Mouse (Mus musculus): ENCODE measurements at regions not wholly inside any gene's neighbourhood (a gene's known extent, or its start where the extent isn't known, plus 50 kb on each side); places are given as distances from the start of the nearest gene placed in this dataset.

GRCm38 (mm10) chr2:92544364-92545151, 54.9 kb upstream of the Chst1 start:
- Histone ChIP-seq H3K27ac (no peak overlapping the region), H3K4me3 (no peak overlapping the region), H3K4me1 (0 out of 2 replicates have a peak, but pooled peaks cover 6% of the 10 kb centered on the region), H3K9me3 (replicated peaks) (no peaks in the 10 kb centered on the region), H3K4me2 (no peak overlapping the region), H3K27me3 (replicated peaks) (peaks cover 12% of the 10 kb centered on the region; the same call in 1 of the 2 replicates), H3K9ac (no peak overlapping the region), H3K36me3 (no peaks in the 10 kb centered on the region)
- ATAC-seq, result no peak
- 10% methylated on average over 15 of the region's 15 CpGs for WGBS (ENCODE audit: insufficient replicate concordance)

- H3K9me3 ChIP-seq (replicated peaks), result no peaks in the 10 kb centered on the region
- H3K27me3 ChIP-seq (replicated peaks), result peaks cover 9% of the 10 kb centered on the region; the same call in 1 of the 2 replicates
- no peaks in the 10 kb centered on the region for H3K36me3 ChIP-seq
- no peak overlapping the region for H3K4me3 ChIP-seq
- ATAC-seq, result no peak
- no peak overlapping the region for H3K4me2 ChIP-seq
- no peak overlapping the region for H3K27ac ChIP-seq
- H3K4me1 ChIP-seq, result no peaks in the 10 kb centered on the region
- H3K9ac ChIP-seq, result no peak overlapping the region
- WGBS (ENCODE audit: insufficient replicate concordance), result 44% methylated on average over 5 of the region's 5 CpGs
Observed at GRCm38 (mm10) chr2:92540841-92541240, 58.7 kb upstream of the Chst1 start.

GRCm38 (mm10) chr2:92531996-92532395, 67.5 kb upstream of the Chst1 start:
- Histone ChIP-seq H3K36me3 (no peaks in the 10 kb centered on the region), H3K4me2 (no peak overlapping the region), H3K4me3 (no peak overlapping the region), H3K9me3 (replicated peaks) (no peaks in the 10 kb centered on the region), H3K27me3 (replicated peaks) (peaks cover 26% of the 10 kb centered on the region), H3K27ac (no peak overlapping the region), H3K4me1 (no peaks in the 10 kb centered on the region), H3K9ac (no peak overlapping the region)
- ATAC-seq, result no peak
- WGBS (ENCODE audit: insufficient replicate concordance), result 49% methylated on average over 5 of the region's 5 CpGs

- WGBS (ENCODE audit: insufficient replicate concordance), result 69% methylated on average over 4 of the region's 4 CpGs
- Histone ChIP-seq H3K27ac (no peak overlapping the region), H3K4me1 (no peaks in the 10 kb centered on the region), H3K36me3 (no peaks in the 10 kb centered on the region), H3K9me3 (replicated peaks) (no peaks in the 10 kb centered on the region), H3K9ac (no peak overlapping the region), H3K27me3 (replicated peaks) (peaks cover 29% of the 10 kb centered on the region), H3K4me2 (no peak overlapping the region), H3K4me3 (no peak overlapping the region)
- ATAC-seq, result no peak
Observed at GRCm38 (mm10) chr2:92530677-92531076, 68.8 kb upstream of the Chst1 start.

GRCm38 (mm10) chr2:92529670-92530322, 69.5 kb upstream of the Slc35c1 start:
- Histone ChIP-seq H3K9ac (no peak overlapping the region), H3K27ac (no peak overlapping the region), H3K36me3 (no peaks in the 10 kb centered on the region), H3K9me3 (replicated peaks) (no peaks in the 10 kb centered on the region), H3K27me3 (replicated peaks) (peaks cover 29% of the 10 kb centered on the region), H3K4me3 (peak overlapping the region; percentile 24), H3K4me1 (no peaks in the 10 kb centered on the region), H3K4me2 (peak overlapping the region; percentile 56)
- 40% methylated on average over 14 of the region's 14 CpGs for WGBS (ENCODE audit: insufficient replicate concordance)
- no peak for ATAC-seq

GRCm38 (mm10) chr2:92529071-92529641, 68.8 kb upstream of the Slc35c1 start:
- Histone ChIP-seq H3K9ac (no peak overlapping the region), H3K27ac (no peak overlapping the region)
- peak; percentile 72; the same call in 1 of the 2 replicates for ATAC-seq

GRCm38 (mm10) chr2:92528119-92528830, 67.9 kb upstream of the Slc35c1 start:
- H3K9ac ChIP-seq, result no peak overlapping the region
- no peaks in the 10 kb centered on the region for H3K36me3 ChIP-seq
- H3K4me3 ChIP-seq, result no peak overlapping the region
- H3K27me3 ChIP-seq (replicated peaks), result peaks cover 29% of the 10 kb centered on the region
- no peaks in the 10 kb centered on the region for H3K4me1 ChIP-seq
- H3K4me2 ChIP-seq, result 0 out of 2 replicates have a peak overlapping the region, but pooled peaks have one; percentile 56
- 66% methylated on average over 6 of the region's 6 CpGs for WGBS (ENCODE audit: insufficient replicate concordance)
- ATAC-seq, result no peak
- H3K9me3 ChIP-seq (replicated peaks), result no peaks in the 10 kb centered on the region
- no peak overlapping the region for H3K27ac ChIP-seq

More at GRCm38 (mm10) chr2:92529071-92529641, 68.8 kb upstream of the Slc35c1 start:
- peak overlapping the region; percentile 56 for H3K4me2 ChIP-seq
- WGBS (ENCODE audit: insufficient replicate concordance), result 9% methylated on average over 24 of the region's 24 CpGs
- no peaks in the 10 kb centered on the region for H3K4me1 ChIP-seq
- H3K36me3 ChIP-seq, result no peaks in the 10 kb centered on the region
- no peaks in the 10 kb centered on the region for H3K9me3 ChIP-seq (replicated peaks)
- H3K27me3 ChIP-seq (replicated peaks), result peaks cover 29% of the 10 kb centered on the region
- peak overlapping the region; percentile 36 for H3K4me3 ChIP-seq

- no peak overlapping the region for H3K9ac ChIP-seq
- no peaks in the 10 kb centered on the region for H3K4me1 ChIP-seq
- no peaks in the 10 kb centered on the region for H3K9me3 ChIP-seq (replicated peaks)
- H3K4me2 ChIP-seq, result no peak overlapping the region
- WGBS (ENCODE audit: insufficient replicate concordance), result 53% methylated on average over 5 of the region's 5 CpGs
- H3K27ac ChIP-seq, result no peak overlapping the region
- no peak overlapping the region for H3K4me3 ChIP-seq
- peaks cover 29% of the 10 kb centered on the region for H3K27me3 ChIP-seq (replicated peaks)
- no peaks in the 10 kb centered on the region for H3K36me3 ChIP-seq
- ATAC-seq, result no peak
Observed at GRCm38 (mm10) chr2:92526676-92527395, 66.5 kb upstream of the Slc35c1 start.

- 44% methylated on average over 7 of the region's 7 CpGs for whole genome bisulfite sequencing (ENCODE audit: insufficient replicate concordance)
- ATAC-seq, result no peak
- Histone ChIP-seq H3K4me3 (no peak overlapping the region), H3K36me3 (no peaks in the 10 kb centered on the region), H3K4me2 (no peak overlapping the region), H3K9ac (no peak overlapping the region), H3K4me1 (no peaks in the 10 kb centered on the region), H3K9me3 (replicated peaks) (no peaks in the 10 kb centered on the region), H3K27ac (no peak overlapping the region), H3K27me3 (replicated peaks) (peaks cover 27% of the 10 kb centered on the region)
Observed at GRCm38 (mm10) chr2:92525628-92526027, 65.3 kb upstream of the Slc35c1 start.

- no peak overlapping the region for H3K27ac ChIP-seq
- ATAC-seq, result no peak
- no peak overlapping the region for H3K9ac ChIP-seq
- peaks cover 24% of the 10 kb centered on the region for H3K27me3 ChIP-seq (replicated peaks)
- no peak overlapping the region for H3K4me2 ChIP-seq
- H3K4me3 ChIP-seq, result no peak overlapping the region
- WGBS (ENCODE audit: insufficient replicate concordance), result 51% methylated on average over 10 of the region's 10 CpGs
- no peaks in the 10 kb centered on the region for H3K4me1 ChIP-seq
- H3K9me3 ChIP-seq (replicated peaks), result no peaks in the 10 kb centered on the region
- no peaks in the 10 kb centered on the region for H3K36me3 ChIP-seq
Observed at GRCm38 (mm10) chr2:92525062-92525623, 64.8 kb upstream of the Slc35c1 start.

GRCm38 (mm10) chr2:92524346-92524905, 64.1 kb upstream of the Slc35c1 start:
- H3K27me3 ChIP-seq (replicated peaks), result peaks cover 18% of the 10 kb centered on the region; the same call in 1 of the 2 replicates
- H3K9ac ChIP-seq, result no peak overlapping the region
- no peaks in the 10 kb centered on the region for H3K36me3 ChIP-seq
- WGBS (ENCODE audit: insufficient replicate concordance), result 82% methylated on average over 9 of the region's 9 CpGs
- H3K4me3 ChIP-seq, result no peak overlapping the region
- no peaks in the 10 kb centered on the region for H3K4me1 ChIP-seq
- ATAC-seq, result no peak
- no peak overlapping the region for H3K4me2 ChIP-seq
- H3K27ac ChIP-seq, result no peak overlapping the region
- no peaks in the 10 kb centered on the region for H3K9me3 ChIP-seq (replicated peaks)
